Mouse (Mus musculus) heart, adult 2 months (tissue): ENCODE data around the gene Dnmbp. TPM values are rescaled to one million over a fixed set of nuclear protein-coding genes. Genes with fewer than 3 reads are reported as not detected.
A peak's percentile ranks its signal among the peaks of the same experiment; 100 is the strongest.

Source experiments
- DNase-seq, 2 experiments: peaks; one replicate each; pipeline ENCODE4 v3.0.0; 2021
- H3K27ac ChIP-seq: fragments of 200-600 bp; 2 replicates; pipeline ENCODE4 v1.8.1; 2022
- H3K27me3 ChIP-seq: fragments of 200-500 bp; 2 replicates; pipeline ENCODE4 v1.6.1; 2012; ENCODE audit warnings: mild to moderate bottlenecking, low read length, inconsistent platforms, mixed read lengths; ENCODE audit not compliant: control insufficient read depth, insufficient read depth
- H3K36me3 ChIP-seq: fragments of 200-500 bp; 2 replicates; pipeline ENCODE4 v1.6.1; 2012; ENCODE audit warnings: low read length, inconsistent platforms; ENCODE audit not compliant: control insufficient read depth, insufficient read depth
- H3K4me1 ChIP-seq: fragments of 200-500 bp; 2 replicates; pipeline ENCODE4 v1.6.1; 2011; ENCODE audit warnings: low read length; ENCODE audit not compliant: control insufficient read depth, insufficient read depth
- H3K4me3 ChIP-seq: fragments of 200-600 bp; 2 replicates; pipeline ENCODE4 v1.8.1; 2022
- H3K79me2 ChIP-seq: fragments of 200-500 bp; replicated peaks from 2 replicates; pipeline ENCODE4 v1.6.1; 2012; ENCODE audit warnings: mild to moderate bottlenecking, inconsistent platforms, low read length, moderate library complexity, mixed read lengths; ENCODE audit not compliant: control insufficient read depth, insufficient read depth
- H3K9ac ChIP-seq: fragments of 200-500 bp; 2 replicates; pipeline ENCODE4 v1.6.1; 2012; ENCODE audit warnings: low read depth, mild to moderate bottlenecking, control low read depth, inconsistent platforms, low read length, mixed read lengths
- CTCF ChIP-seq: fragments of 200-600 bp; IDR thresholded peaks from 2 replicates; pipeline ENCODE4 v1.8.1; 2022; ENCODE audit warnings: antibody characterized with exemption, mild to moderate bottlenecking, moderate library complexity
- EP300 ChIP-seq: fragments of 200-500 bp; IDR thresholded peaks from 2 replicates; pipeline ENCODE4 v1.6.1; 2011; ENCODE audit warnings: low read depth, low read length, control low read depth; ENCODE audit not compliant: insufficient read depth
- POLR2A ChIP-seq: fragments of 200-500 bp; IDR thresholded peaks from 2 replicates; pipeline ENCODE4 v1.6.1; 2011; ENCODE audit warnings: mild to moderate bottlenecking, low read depth, low read length, control low read depth; ENCODE audit not compliant: insufficient read depth
- WGBS: fragments of 180-500 bp; shearing (Covaris S2); methylation state at CpG from one replicate; pipeline ENCODE4 v1.1.7; 2018; 5-methylcytosine and 5-hydroxymethylcytosine counted together
- intact Hi-C: fragments of 180-260 bp; cut with DNase I; formaldehyde crosslinking; loops from one replicate; pipeline ENCODE4 v1.15.1; 2025
- polyA plus RNA-seq: library from polyadenylated mRNA; depleted of rRNA; stranded (reverse); fragments of >200 nt; gene quantifications from 2 replicates; pipeline ENCODE4 v1.2.3, GENCODE M21; 2012
- total RNA-seq, 2 experiments: library from RNA; stranded (reverse); gene quantifications; 2 replicates each; pipeline ENCODE4 v1.2.3; 2021

The Dnmbp gene
- total and polyA plus RNA-seq, 3 experiments: 7.1 to 9.8 (median 8.1) TPM

GRCm38 (mm10) chr19:43887242-43887641 is 52.7 kb downstream of the Dnmbp start:
- Histone ChIP-seq H3K9ac (no peak overlapping the region), H3K27me3 (no peaks in the 10 kb centered on the region), H3K4me1 (no peaks in the 10 kb centered on the region), H3K4me3 (no peak overlapping the region), H3K36me3 (no peaks in the 10 kb centered on the region), H3K27ac (no peak overlapping the region), H3K79me2 (no peaks in the 10 kb centered on the region)
- TF ChIP-seq EP300: no peak
- no peak for TF ChIP-seq POLR2A
- no peak for TF ChIP-seq CTCF
- intact Hi-C loops: no loop called here
- WGBS: 85% methylated on average over 5 of the region's 5 CpGs
- DNase-seq: no peak

GRCm38 (mm10) chr19:43886371-43887099 is 53.5 kb downstream of the Dnmbp start:
- Histone ChIP-seq H3K9ac (no peak overlapping the region), H3K4me3 (no peak overlapping the region), H3K27ac (no peak overlapping the region), H3K79me2 (no peaks in the 10 kb centered on the region), H3K27me3 (no peaks in the 10 kb centered on the region), H3K36me3 (no peaks in the 10 kb centered on the region), H3K4me1 (no peaks in the 10 kb centered on the region)
- intact Hi-C loops: no loop called here
- TF ChIP-seq CTCF (no peak), POLR2A (no peak), EP300 (no peak)
- DNase-seq: no peak
- 80% methylated on average over 12 of the region's 12 CpGs for WGBS

- no peaks in the 10 kb centered on the region for H3K79me2 ChIP-seq
- no peak overlapping the region for H3K4me3 ChIP-seq
- 45% methylated on average over 13 of the region's 13 CpGs for WGBS
- H3K36me3 ChIP-seq: no peaks in the 10 kb centered on the region
- no peaks in the 10 kb centered on the region for H3K4me1 ChIP-seq
- TF ChIP-seq EP300: no peak
- no peak for TF ChIP-seq POLR2A
- TF ChIP-seq CTCF: no peak
- DNase-seq: no peak
- H3K9ac ChIP-seq: no peak overlapping the region
- no peak overlapping the region for H3K27ac ChIP-seq
- intact Hi-C loops: loop anchor here (5.0 kb wide), 1 partner anchor 52 kb away; no protein-coding TSS in a partner anchor
- H3K27me3 ChIP-seq: no peaks in the 10 kb centered on the region
These were observed 55.1 kb downstream of the Dnmbp start for GRCm38 (mm10) chr19:43884668-43885498.

GRCm38 (mm10) chr19:43882895-43883573 is 57.0 kb downstream of the Dnmbp start:
- Histone ChIP-seq H3K4me1 (no peaks in the 10 kb centered on the region), H3K79me2 (no peaks in the 10 kb centered on the region), H3K36me3 (no peaks in the 10 kb centered on the region), H3K4me3 (no peak overlapping the region), H3K27me3 (no peaks in the 10 kb centered on the region), H3K9ac (no peak overlapping the region), H3K27ac (no peak overlapping the region)
- no peak for DNase-seq
- 53% methylated on average over 18 of the region's 18 CpGs for WGBS
- no peak for TF ChIP-seq EP300
- TF ChIP-seq POLR2A: no peak
- no peak for TF ChIP-seq CTCF
- intact Hi-C loops: loop anchor here (5.0 kb wide), 1 partner anchor 54 kb away; no protein-coding TSS in a partner anchor

- WGBS: 88% methylated on average over 7 of the region's 7 CpGs
- TF ChIP-seq POLR2A (no peak), CTCF (peak; percentile 57)
- Histone ChIP-seq H3K9ac (no peak overlapping the region), H3K4me1 (no peaks in the 10 kb centered on the region), H3K4me3 (no peak overlapping the region), H3K27me3 (no peaks in the 10 kb centered on the region), H3K79me2 (no peaks in the 10 kb centered on the region), H3K36me3 (no peaks in the 10 kb centered on the region), H3K27ac (no peak overlapping the region)
- DNase-seq: no peak
- intact Hi-C loops: loop anchor here (5.0 kb wide), 1 partner anchor 56 kb away; no protein-coding TSS in a partner anchor
These were observed 58.4 kb downstream of the Dnmbp start for GRCm38 (mm10) chr19:43881615-43882014.
